Mouse (Mus musculus) CD4-positive, CD25-positive, alpha-beta regulatory T cell (primary cell): ENCODE measurements around the gene Cst13. TPM values are rescaled to one million over a fixed set of nuclear protein-coding genes. Genes with fewer than 3 reads are reported as not detected.

Experiments
- polyA plus RNA-seq: library from polyadenylated mRNA; unstranded; fragments of 100-300 nt; shearing (Covaris generic); gene quantifications from one replicate; pipeline ENCODE4 v1.2.1, GENCODE M21; 2017

The Cst13 gene
- polyA plus RNA-seq: not detected

DNA sequence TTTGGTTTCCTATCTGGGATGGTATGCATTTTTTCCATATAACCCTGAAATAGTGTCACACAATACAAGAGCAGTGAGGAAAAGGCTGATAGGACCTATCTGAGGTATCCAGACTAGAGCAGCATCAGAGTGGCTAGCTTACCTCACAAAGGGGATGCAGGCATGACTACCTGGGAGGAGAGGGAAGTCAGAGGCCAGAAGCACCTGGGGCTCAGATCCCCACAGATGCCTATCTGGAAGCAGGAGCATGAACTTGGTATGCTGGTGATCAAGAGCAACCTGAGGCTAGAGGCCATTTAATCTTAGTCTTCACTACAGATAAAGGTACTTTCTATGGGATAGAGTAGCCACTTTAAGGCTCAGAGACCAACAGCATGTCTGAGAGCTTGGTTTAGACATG, at the start of gene Cst13:
Gene Cst13 (plus strand): TSS at position 173 of the 400 bp plus-strand sequence.

DNA sequence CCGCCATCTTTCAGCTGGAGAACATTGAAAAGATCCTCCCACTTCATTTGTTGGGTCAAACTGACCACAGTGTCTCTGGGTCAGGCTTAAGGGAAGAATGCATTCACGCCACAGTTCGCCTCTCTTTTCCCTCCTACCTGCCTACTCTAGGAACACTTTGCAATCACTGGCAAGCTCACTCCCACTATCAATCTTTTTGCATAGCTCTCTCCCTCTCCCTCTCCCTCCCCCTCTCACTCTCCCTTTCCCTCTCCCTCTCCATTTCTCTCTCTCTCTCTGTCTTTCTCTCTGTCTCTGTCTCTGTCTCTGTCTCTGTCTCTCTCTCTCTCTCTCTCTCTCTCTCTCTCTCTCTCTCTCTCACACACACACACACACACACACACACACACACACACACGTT, 48.5 kb upstream of the Cst13 start, which contains the start of gene Cst11:
Gene Cst11 (minus strand): TSS at position 101 of the 400 bp plus-strand sequence.

DNA sequence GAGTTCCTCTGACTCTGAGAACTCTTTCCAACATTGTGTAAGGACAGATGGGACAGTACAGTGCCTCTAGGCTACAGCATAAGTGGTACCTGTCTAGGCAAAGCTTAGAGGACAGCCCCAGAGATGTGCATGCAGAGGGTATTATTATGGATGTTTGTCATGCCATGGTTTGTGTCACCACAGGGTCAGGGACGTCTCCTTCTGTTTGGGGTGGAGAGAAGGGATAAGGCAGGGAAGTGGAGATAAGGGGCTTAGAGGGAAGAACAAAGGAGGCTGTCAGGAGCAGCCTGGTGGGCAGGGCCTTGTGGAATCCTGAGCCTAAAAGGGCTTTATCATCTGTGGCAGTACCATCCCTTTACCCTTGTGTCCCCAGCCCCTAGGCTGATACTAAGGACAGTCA, 38.2 kb upstream of the Cst13 start, which contains the start of gene 8030411F24Rik:
Gene 8030411F24Rik (plus strand): TSS at position 301 of the 400 bp plus-strand sequence.

DNA sequence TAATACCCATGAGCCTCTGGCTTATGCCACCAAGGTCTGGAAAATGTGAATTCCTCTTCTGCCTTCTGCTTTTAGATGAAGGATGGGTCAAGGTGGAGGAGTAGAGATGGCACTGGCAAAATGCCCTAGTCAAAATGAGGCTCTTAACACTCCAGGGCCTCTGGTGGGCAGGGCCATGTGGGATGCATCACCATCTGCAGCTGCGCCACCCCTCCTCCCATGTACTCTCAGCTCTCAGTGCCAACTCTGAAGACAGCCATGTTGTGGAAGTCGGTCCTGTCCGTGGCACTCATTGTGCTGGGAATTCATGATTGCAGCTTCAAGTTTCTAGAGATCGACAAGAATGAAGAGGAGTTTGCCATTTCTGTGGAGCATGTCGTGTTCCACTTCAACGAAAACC, 30.7 kb upstream of the Cst13 start, which contains the start of gene Cst12:
Gene Cst12 (plus strand): TSS at position 220 of the 400 bp plus-strand sequence.

DNA sequence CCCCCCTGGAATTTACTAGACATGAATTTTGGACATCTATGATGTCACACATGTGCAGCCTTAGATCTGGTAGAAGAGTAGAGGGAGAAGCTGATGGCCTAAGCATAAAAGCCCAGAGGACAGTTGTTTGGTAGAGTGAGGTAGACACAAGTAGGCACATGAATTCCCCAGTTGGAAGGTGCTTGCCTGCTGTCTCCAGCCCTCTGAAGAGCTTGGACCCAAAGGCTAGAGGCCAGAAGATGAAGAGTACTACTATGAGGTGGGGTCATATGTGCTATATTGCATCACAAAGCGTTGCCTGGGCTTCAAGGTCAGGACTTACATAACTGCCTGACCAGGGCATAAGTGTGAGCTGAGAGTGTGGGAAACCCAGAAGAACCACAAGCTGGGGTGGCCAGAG, 21.4 kb upstream of the Cst13 start, which contains the start of gene Cst8:
Gene Cst8 (plus strand): TSS at position 301 of the 400 bp plus-strand sequence.

DNA sequence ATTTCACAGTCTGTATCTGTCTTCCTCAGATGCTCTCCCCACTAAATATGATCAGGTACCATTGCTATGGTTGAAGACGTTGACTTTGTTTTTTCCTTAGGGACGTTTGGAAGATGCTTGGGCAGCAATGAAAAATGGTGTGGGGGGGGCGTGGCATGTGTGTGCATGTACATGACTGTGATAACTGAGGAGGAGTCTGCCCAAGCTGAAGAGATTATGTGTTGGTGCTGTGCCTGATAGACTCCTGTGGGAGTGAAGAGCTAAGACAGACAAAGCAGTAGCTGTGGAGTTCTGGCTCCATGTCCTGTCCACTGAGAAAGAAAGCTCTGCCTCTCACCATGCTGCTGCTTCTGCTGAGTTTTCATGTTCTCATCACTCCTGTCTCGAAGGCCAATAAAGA, 15.0 kb downstream of the Cst13 start, which contains the start of gene Cst9:
Gene Cst9 (plus strand): TSS at position 236 of the 400 bp plus-strand sequence.

DNA sequence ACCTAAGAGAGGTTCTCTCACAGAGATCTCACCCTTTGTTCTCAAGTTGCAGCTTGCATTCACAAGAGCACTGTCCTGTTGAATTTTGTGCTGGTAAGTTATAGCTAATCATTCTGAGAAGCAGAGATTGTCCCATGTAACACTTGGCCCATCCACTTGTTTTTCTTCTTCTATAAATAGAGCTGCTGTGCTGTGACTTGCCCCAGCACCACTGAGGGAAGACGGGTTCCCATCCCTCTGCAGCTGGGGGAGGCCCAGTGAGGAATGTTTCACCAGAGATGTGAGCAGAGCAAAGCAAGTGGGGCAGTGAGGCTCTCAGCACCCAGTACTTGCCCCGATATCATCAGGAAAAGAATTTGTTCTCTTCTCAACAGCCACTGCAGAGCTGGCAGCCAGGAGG, 45.1 kb downstream of the Cst13 start, which contains the start of gene 9230104L09Rik:
Gene 9230104L09Rik (minus strand): TSS at position 73 of the 400 bp plus-strand sequence.

DNA sequence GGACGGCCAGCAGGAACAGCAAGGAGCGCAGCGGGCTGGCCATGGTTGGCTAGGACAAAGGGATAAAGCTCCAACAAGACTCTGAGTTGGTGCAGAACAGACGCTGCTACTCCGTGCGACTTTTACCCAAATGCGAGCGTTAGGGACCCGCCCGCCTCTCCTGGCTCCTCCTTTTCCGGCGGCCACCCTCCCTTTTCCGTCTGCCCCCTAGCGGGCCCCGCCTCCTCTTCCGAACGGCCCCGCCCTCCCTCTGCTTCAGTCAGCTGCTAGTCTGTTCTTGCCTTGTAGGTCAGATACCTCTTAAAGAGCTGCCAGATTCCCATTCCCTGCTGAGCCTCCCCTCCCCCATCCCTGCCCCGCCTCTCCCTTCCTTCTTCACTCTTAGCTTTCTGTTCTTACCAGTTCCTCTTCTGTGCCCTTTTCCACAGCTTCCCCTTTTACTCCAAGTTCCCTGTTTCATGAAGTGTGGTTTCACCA, 55.5 kb downstream of the Cst13 start, which contains the start of gene Cst3:
Gene Cst3 (minus strand): TSS at position 358 of the 477 bp plus-strand sequence.

Other genes with a start within 250 kb of the Cst13 start
- 58.2 TPM for gene Nxt1, start 147.5 kb upstream of the Cst13 start, polyA plus RNA-seq
- 11.7 TPM for gene Gzf1, start 139.1 kb upstream of the Cst13 start, polyA plus RNA-seq
- 1.6 TPM for gene Napb, start 87.6 kb upstream of the Cst13 start, polyA plus RNA-seq
- gene Cstl1, start 69.7 kb upstream of the Cst13 start, polyA plus RNA-seq: not detected
- not detected for gene Cst11, start 48.6 kb upstream of the Cst13 start, polyA plus RNA-seq
- not detected for gene 8030411F24Rik, start 38.1 kb upstream of the Cst13 start, polyA plus RNA-seq
- gene Cst12, start 30.7 kb upstream of the Cst13 start, polyA plus RNA-seq: not detected
- not detected for gene Cst8, start 21.3 kb upstream of the Cst13 start, polyA plus RNA-seq
- gene Cst9, start 15.1 kb downstream of the Cst13 start, polyA plus RNA-seq: not detected
- not detected for gene 9230104L09Rik, start 45.0 kb downstream of the Cst13 start, polyA plus RNA-seq
- gene Cst3, start 55.6 kb downstream of the Cst13 start, polyA plus RNA-seq: 140 TPM
- not detected for gene Gm1330, start 183.2 kb downstream of the Cst13 start, polyA plus RNA-seq
- not detected for gene Gm10750, start 197.2 kb downstream of the Cst13 start, polyA plus RNA-seq